Mouse (Mus musculus) stomach, embryonic 16.5 days (tissue): Measurements from ENCODE around the gene Ep300. TPM values are rescaled to one million over a fixed set of nuclear protein-coding genes. Genes with fewer than 3 reads are reported as not detected.
"Not testable (repeated sequence)": the region's sequence is repeated elsewhere in the genome, so short reads cannot be mapped to it uniquely, and the experiment has no call there.

Experiments
- ATAC-seq: fragments of 200-750 bp; cut with Nextera tagmentation; 2 replicates; pipeline ENCODE4 v1.8.0; 2017; ENCODE audit warnings: moderate number of reproducible peaks, moderate TSS enrichment; ENCODE audit not compliant: insufficient read depth, low FRiP score
- H3K27ac ChIP-seq: fragments of 300-500 bp; sonication (generic); 2 replicates; pipeline ENCODE4 v1.5.1; 2014; ENCODE audit warnings: low read length
- H3K27me3 ChIP-seq: fragments of 300-500 bp; sonication (generic); 2 replicates; pipeline ENCODE4 v1.6.1; 2014; ENCODE audit warnings: low read length, control low read depth, mixed read lengths; ENCODE audit not compliant: control insufficient read depth, insufficient read depth
- H3K36me3 ChIP-seq: fragments of 300-500 bp; sonication (generic); 2 replicates; pipeline ENCODE4 v1.6.1; 2014; ENCODE audit warnings: low read length; ENCODE audit not compliant: control insufficient read depth, insufficient read depth
- H3K4me1 ChIP-seq: fragments of 300-500 bp; sonication (generic); 2 replicates; pipeline ENCODE4 v1.6.1; 2014; ENCODE audit warnings: low read length, control low read depth, mixed read lengths; ENCODE audit not compliant: control insufficient read depth, insufficient read depth
- H3K4me2 ChIP-seq: fragments of 300-500 bp; sonication (generic); 2 replicates; pipeline ENCODE4 v1.6.1; 2014; ENCODE audit warnings: low read depth, low read length, mixed read lengths
- H3K4me3 ChIP-seq: fragments of 300-500 bp; sonication (generic); replicated peaks from 2 replicates; pipeline ENCODE4 v1.5.1; 2014; ENCODE audit warnings: mild to moderate bottlenecking, low read length
- H3K9ac ChIP-seq: fragments of 300-500 bp; sonication (generic); 2 replicates; pipeline ENCODE4 v1.6.1; 2014; ENCODE audit warnings: low read length
- H3K9me3 ChIP-seq: fragments of 300-500 bp; sonication (generic); replicated peaks from 2 replicates; pipeline ENCODE4 v1.6.1; 2016; ENCODE audit warnings: low read length, control low read depth; ENCODE audit not compliant: control insufficient read depth
- WGBS: fragments of 180-500 bp; shearing (Covaris S2); extraction: QIAGEN DNeasy Blood & Tissue Kit; methylation state at CpG from one replicate; pipeline ENCODE4 v1.1.7; 2014; 5-methylcytosine and 5-hydroxymethylcytosine counted together
- polyA plus RNA-seq: library from polyadenylated mRNA; unstranded; fragments of >200 nt; fragmentation: Nextera tagmentation; extraction: Ambion mirVana; gene quantifications from 2 replicates; pipeline ENCODE4 v1.2.1, GENCODE M21; 2015

Gene Ep300
- polyA plus RNA-seq, 1 experiment from 2014 or later, result 15.3 TPM

GRCm38 (mm10) chr15:81585746-81586461 lies 753 bp downstream of the Ep300 start:
- H3K27ac ChIP-seq, result peak overlapping the region; percentile 100
- peak overlapping the region; percentile 100 for H3K9ac ChIP-seq
- H3K4me3 ChIP-seq, result peak overlapping the region; percentile 75
- no peaks in the 10 kb centered on the region for H3K27me3 ChIP-seq
- H3K9me3 ChIP-seq, result no peaks in the 10 kb centered on the region
- no peaks in the 10 kb centered on the region for H3K36me3 ChIP-seq
- peak; percentile 72 for ATAC-seq
- peak overlapping the region; percentile 70 for H3K4me2 ChIP-seq
- peaks cover 8% of the 10 kb centered on the region; the same call in 1 of the 2 replicates for H3K4me1 ChIP-seq
- under 1% methylated on average over 72 of the region's 77 CpGs for WGBS

- Histone ChIP-seq H3K27me3 (no peaks in the 10 kb centered on the region), H3K4me3 (peak overlapping the region; percentile 75), H3K36me3 (no peaks in the 10 kb centered on the region), H3K9ac (peak overlapping the region; percentile 100), H3K27ac (peak overlapping the region; percentile 100), H3K4me1 (peaks cover 8% of the 10 kb centered on the region; the same call in 1 of the 2 replicates), H3K4me2 (peak overlapping the region; percentile 70), H3K9me3 (no peaks in the 10 kb centered on the region)
- WGBS, result under 1% methylated on average over 28 of the region's 28 CpGs
- ATAC-seq, result no peak
Observed at GRCm38 (mm10) chr15:81586466-81586865, 1.3 kb downstream of the Ep300 start.

DNA sequence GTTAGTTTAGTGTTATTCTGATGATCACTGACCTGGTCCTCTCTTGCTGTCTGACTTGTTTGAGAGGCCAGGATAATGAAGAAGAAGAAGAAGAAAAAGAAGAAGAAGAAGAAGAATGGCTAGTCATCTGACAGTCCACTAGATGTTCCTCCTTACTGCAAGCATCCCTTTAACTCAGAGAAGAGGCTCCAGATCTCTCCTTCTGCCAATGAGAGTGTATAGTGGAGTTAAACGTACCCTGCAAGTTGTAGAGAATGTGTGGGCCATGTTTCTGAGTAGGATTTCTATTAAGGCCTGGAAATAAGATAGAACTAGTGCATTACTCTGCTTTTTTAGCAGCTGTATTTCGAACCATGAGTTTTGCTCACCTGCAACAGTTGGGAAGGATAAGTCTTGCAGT lies 2.5 kb downstream of the Ep300 start:
- Histone ChIP-seq H3K27ac (no peak overlapping the region), H3K4me2 (peak overlapping the region; percentile 70), H3K4me3 (peak overlapping the region; percentile 75), H3K27me3 (no peaks in the 10 kb centered on the region), H3K9me3 (no peaks in the 10 kb centered on the region), H3K36me3 (no peaks in the 10 kb centered on the region), H3K9ac (peak overlapping the region; percentile 100), H3K4me1 (peaks cover 8% of the 10 kb centered on the region; the same call in 1 of the 2 replicates)
- WGBS, result 43% methylated on average over 2 of the region's 2 CpGs
- no peak for ATAC-seq

DNA sequence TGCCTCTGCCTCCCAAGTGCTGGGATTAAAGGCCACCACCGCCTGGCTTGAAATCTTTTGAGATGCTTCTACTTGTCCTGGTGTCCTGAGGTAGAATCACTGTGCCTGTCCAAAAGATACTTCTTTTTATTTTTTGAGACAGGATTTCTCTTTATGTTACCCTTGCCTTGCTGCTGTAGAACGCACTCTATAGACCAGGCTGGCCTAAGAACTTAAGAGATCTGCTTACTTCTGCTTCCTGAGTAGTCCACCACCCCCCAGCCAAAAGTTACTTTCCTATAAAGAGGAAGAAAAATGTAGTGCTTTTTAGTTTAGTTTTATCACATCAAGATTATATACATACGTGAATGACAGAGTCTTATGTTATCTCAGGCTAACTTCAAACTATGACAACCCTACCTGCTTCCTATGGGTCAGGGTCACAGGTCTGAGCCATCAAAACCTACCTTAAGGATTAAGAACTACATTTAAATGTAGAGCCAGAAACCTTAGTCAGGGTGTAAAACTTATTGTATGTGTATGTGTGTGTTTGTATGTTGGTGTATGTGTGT lies 9.1 kb downstream of the Ep300 start:
- H3K36me3 ChIP-seq, result no peaks in the 10 kb centered on the region
- no peak overlapping the region for H3K9ac ChIP-seq
- H3K4me1 ChIP-seq, result 0 out of 2 replicates have a peak, but pooled peaks cover 3% of the 10 kb centered on the region
- WGBS, result 82% methylated on average over 3 of the region's 3 CpGs
- H3K27me3 ChIP-seq, result no peaks in the 10 kb centered on the region
- H3K4me3 ChIP-seq, result no peak overlapping the region
- no peak for ATAC-seq
- no peak overlapping the region for H3K4me2 ChIP-seq
- no peaks in the 10 kb centered on the region for H3K9me3 ChIP-seq
- no peak overlapping the region for H3K27ac ChIP-seq

GRCm38 (mm10) chr15:81598742-81599141 lies 13.6 kb downstream of the Ep300 start:
- not testable (repeated sequence) for H3K9ac ChIP-seq, H3K36me3 ChIP-seq, H3K9me3 ChIP-seq, H3K27ac ChIP-seq, H3K4me3 ChIP-seq, H3K4me1 ChIP-seq, H3K27me3 ChIP-seq, H3K4me2 ChIP-seq, ATAC-seq
- 86% methylated on average over 8 of the region's 8 CpGs for WGBS

DNA sequence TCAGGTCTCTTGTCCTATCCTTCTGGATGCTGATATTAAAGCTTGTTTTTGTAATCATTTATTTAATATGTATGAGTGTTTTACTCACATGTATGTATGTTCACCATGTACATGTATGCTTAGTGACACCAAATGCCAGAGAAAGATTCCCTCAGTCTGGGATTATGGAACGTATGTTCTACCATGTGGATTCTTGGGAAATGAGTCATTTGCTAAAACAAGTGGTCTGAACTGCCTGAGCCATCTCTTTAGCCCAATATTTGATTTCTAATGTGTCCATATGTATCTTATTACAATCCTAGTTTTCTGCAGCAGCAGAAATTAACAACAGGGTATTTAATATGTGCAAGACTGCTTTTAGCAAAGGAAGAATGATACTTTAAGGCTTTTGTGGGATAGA lies 20.1 kb downstream of the Ep300 start:
- Histone ChIP-seq H3K27me3 (no peaks in the 10 kb centered on the region), H3K27ac (no peak overlapping the region), H3K4me3 (no peak overlapping the region), H3K9me3 (no peaks in the 10 kb centered on the region), H3K9ac (no peak overlapping the region), H3K4me2 (no peak overlapping the region), H3K36me3 (peaks cover 11% of the 10 kb centered on the region), H3K4me1 (no peaks in the 10 kb centered on the region)
- 67% methylated on average over 1 of the region's 1 CpGs for whole genome bisulfite sequencing
- ATAC-seq, result no peak

- no peak for ATAC-seq
- H3K27me3 ChIP-seq, result no peaks in the 10 kb centered on the region
- no peaks in the 10 kb centered on the region for H3K4me1 ChIP-seq
- peaks cover 5% of the 10 kb centered on the region; the same call in 1 of the 2 replicates for H3K36me3 ChIP-seq
- H3K27ac ChIP-seq, result no peak overlapping the region
- H3K4me3 ChIP-seq, result no peak overlapping the region
- H3K9ac ChIP-seq, result no peak overlapping the region
- H3K4me2 ChIP-seq, result no peak overlapping the region
- H3K9me3 ChIP-seq, result no peaks in the 10 kb centered on the region
- WGBS, result 64% methylated on average over 1 of the region's 1 CpGs
Observed at GRCm38 (mm10) chr15:81606634-81607033, 21.5 kb downstream of the Ep300 start.

DNA sequence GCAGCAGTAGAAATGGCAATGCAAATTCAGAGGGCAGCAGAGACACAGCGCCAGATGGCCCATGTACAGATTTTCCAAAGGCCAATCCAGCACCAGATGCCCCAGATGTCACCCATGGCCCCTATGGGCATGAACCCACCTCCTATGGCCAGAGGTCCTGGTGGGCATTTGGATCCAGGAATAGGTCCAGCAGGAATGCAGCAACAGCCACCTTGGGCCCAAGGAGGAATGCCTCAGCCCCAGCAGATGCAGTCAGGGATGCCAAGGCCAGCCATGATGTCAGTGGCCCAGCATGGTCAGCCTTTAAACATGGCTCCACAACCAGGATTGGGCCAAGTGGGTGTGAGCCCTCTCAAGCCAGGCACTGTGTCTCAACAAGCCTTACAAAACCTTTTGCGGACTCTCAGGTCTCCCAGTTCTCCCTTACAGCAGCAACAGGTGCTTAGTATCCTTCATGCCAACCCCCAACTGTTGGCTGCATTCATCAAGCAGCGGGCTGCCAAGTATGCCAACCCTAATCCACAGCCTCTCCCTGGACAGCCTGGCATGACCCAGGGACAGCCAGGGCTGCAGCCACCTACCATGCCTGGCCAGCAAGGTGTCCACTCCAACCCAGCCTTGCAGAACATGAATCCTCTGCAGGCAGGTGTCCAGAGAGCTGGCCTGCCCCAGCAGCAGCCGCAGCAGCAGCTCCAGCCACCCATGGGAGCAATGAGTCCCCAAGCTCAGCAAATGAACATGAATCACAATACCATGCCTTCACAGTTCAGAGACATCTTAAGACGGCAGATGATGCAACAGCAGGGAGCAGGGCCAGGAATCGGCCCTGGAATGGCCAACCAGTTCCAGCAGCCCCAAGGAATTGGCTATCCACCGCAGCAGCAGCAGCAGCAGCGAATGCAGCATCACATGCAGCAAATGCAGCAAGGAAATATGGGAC lies 64.6 kb downstream of the Ep300 start:
- WGBS, result 95% methylated on average over 8 of the region's 8 CpGs

DNA sequence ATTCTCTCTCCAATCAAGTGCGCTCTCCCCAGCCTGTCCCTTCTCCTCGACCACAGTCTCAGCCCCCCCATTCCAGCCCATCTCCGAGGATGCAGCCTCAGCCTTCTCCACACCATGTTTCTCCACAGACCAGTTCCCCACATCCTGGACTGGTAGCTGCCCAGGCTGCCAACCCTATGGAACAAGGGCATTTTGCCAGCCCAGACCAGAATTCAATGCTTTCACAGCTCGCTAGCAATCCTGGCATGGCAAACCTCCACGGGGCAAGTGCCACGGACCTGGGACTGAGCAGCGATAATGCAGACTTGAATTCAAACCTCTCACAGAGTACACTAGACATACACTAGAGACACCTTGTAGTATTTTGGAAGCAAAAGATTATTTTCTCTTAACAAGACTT lies 65.5 kb downstream of the Ep300 start:
- H3K9me3 ChIP-seq, result no peaks in the 10 kb centered on the region
- H3K36me3 ChIP-seq, result peaks cover 18% of the 10 kb centered on the region
- H3K27me3 ChIP-seq, result no peaks in the 10 kb centered on the region
- ATAC-seq, result no peak
- H3K4me2 ChIP-seq, result no peak overlapping the region
- H3K4me1 ChIP-seq, result no peaks in the 10 kb centered on the region
- H3K27ac ChIP-seq, result no peak overlapping the region
- no peak overlapping the region for H3K4me3 ChIP-seq
- WGBS, result 88% methylated on average over 7 of the region's 7 CpGs
- no peak overlapping the region for H3K9ac ChIP-seq

More for the DNA sequence above, 64.6 kb downstream of the Ep300 start:
- no peak for ATAC-seq
- Histone ChIP-seq H3K9me3 (no peaks in the 10 kb centered on the region), H3K36me3 (peaks cover 18% of the 10 kb centered on the region), H3K27me3 (no peaks in the 10 kb centered on the region), H3K4me3 (no peak overlapping the region), H3K9ac (no peak overlapping the region), H3K4me2 (no peak overlapping the region), H3K27ac (no peak overlapping the region), H3K4me1 (no peaks in the 10 kb centered on the region)
